Mouse (Mus musculus) ovary, postnatal 10 days (tissue): ENCODE measurements around the gene Hist1h2ao.
"Not testable (repeated sequence)": the region's sequence is repeated elsewhere in the genome, so short reads cannot be mapped to it uniquely, and the experiment has no call there.

Experiments used
- DNase-seq: peaks from one replicate; pipeline ENCODE4 v3.0.0; 2022; ENCODE audit warnings: low spot score

Gene Hist1h2ao

DNA sequence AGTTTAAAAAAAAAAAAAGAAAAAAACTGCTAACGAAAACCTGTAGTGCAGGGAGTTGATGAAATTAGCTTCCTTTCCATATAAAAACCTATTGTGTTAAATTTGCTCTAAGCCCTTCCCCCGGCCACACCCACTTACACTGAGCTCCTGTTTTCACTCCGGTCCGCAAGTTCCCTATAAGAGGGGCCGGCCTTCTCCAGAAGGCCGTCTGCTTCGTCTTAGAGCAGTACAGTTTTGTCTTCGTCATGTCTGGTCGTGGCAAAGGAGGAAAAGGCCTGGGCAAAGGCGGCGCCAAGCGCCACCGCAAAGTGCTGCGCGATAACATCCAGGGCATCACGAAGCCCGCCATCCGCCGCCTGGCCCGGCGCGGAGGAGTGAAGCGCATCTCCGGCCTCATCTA, 1.3 kb downstream of the Hist1h2ao start, which contains the start of gene Hist1h4m:
TSS of gene Hist1h4m (plus strand) at position 208 of the 400 bp plus-strand sequence.
- not testable (repeated sequence) for DNase-seq

- not testable (repeated sequence) for DNase-seq
Observed at GRCm38 (mm10) chr13:21812092-21812491, 1.8 kb downstream of the Hist1h2ao start.

- DNase-seq = not testable (repeated sequence)
Observed at GRCm38 (mm10) chr13:21820082-21820890, 10.0 kb downstream of the Hist1h2ao start.

- DNase-seq = no peak
Observed at GRCm38 (mm10) chr13:21828511-21828910, 18.2 kb downstream of the Hist1h2ao start.

DNA sequence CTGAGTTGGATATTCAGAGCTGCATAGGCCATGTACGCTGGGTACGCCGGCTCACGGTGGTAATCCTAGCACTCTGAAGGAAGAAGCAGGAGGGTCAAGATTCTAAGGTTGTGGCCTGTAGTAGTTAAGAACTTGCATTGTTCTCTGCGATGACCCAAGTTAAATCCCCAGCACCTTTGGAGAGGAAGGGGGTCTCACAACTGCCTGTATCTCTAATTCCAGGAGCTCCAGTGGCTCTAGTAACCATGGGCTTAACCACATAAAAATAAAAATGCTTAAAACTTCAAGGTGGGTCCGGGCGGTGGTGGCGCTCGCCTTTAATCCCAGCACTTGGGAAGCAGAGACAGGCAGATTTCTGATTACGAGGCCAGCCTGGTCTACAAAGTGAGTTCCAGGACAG, 20.1 kb downstream of the Hist1h2ao start:
- DNase-seq = no peak

DNA sequence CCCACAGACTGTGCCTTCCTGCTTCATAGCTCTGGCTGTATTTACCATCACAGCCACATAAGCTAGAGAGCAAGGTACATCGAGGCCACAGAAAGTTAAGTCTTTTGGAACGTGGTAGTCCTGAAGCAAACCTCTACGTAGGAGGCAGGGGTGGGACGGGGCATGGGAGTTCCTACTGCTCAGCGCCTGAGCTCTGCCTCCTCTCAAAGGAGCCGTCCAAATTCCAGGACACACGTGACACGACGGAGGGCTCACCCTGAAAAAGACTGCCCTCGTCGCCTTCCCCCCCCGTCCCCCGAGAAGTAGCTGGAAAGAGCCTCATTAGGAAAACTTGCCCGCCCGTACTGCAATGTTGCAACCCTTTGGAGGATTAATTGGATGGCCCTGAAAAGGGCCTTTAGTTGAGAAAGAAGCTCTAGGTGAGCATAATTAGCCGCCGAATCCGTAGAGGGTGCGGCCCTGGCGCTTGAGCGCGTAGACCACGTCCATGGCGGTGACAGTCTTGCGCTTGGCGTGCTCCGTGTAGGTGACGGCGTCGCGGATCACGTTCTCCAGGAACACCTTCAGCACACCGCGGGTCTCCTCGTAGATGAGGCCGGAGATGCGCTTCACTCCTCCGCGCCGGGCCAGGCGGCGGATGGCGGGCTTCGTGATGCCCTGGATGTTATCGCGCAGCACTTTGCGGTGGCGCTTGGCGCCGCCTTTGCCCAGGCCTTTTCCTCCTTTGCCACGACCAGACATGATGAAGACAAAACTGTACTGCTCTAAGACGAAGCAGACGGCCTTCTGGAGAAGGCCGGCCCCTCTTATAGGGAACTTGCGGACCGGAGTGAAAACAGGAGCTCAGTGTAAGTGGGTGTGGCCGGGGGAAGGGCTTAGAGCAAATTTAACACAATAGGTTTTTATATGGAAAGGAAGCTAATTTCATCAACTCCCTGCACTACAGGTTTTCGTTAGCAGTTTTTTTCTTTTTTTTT, 21.4 kb downstream of the Hist1h2ao start, which contains the start of gene Hist1h4n:
TSS of gene Hist1h4n (minus strand) at position 779 of the 977 bp plus-strand sequence.
- not testable (repeated sequence) for DNase-seq

DNA sequence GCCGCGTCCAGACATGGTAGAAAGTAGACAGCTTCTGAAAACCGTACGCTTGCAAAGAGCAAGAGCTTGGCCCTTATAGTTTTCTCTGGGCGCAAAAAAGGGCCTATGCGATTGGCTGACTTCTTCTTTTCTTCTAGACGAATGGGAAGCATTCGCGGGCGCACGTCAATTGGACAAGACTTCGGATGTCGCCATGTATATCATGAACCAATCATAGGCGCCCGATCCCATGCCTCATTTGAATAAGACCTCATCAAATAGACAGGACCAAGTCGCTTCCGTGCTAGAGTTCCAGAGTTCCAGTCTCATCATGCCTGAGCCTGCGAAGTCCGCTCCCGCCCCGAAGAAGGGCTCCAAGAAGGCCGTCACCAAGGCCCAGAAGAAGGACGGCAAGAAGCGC, 23.2 kb downstream of the Hist1h2ao start, which contains the start of the genes Hist1h2ap and Hist1h2br:
TSS of gene Hist1h2ap (minus strand) at position 47 of the 400 bp plus-strand sequence.
TSS of gene Hist1h2br (plus strand) at position 283 of the 400 bp plus-strand sequence.
- not testable (repeated sequence) for DNase-seq

- DNase-seq = not testable (repeated sequence)
Observed at GRCm38 (mm10) chr13:21840508-21840907, 30.2 kb downstream of the Hist1h2ao start.

DNA sequence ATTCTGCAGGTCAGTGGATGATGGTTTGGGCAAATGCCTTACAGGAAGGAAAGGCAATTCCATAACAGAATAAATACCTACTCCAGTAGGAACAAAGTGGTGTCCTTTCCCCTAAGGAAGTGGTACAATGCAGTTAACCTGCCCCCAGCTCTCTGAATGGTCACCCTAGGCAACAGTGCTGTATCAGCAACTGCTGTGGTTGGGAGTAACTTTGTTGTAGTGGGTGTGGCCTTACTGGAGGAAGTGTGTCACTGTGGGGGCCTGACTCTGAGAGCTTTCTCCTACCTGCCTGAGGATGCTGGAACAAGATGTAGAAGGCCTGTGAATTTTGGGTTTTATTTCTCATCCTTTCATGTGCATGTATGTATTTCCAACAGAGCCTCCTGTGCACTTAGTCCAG, 36.1 kb downstream of the Hist1h2ao start:
- not testable (repeated sequence) for DNase-seq

DNA sequence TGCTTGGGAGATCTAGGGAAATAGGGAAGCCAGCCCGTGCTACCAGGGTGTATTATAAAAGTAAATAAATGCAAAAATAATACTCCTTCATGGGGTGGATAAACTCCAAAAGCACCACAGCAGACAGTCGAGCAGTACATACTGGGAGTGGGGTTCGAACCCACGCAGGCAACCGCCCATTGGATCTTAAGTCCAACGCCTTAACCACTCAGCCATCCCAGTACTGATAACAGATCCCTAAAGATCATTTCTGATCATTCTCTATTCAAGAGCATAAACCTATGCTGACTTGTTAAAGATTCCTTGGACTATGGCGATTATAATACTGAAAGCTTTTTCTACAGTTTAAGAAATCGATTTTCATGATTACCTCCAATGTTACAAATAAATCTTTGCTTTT, 37.6 kb downstream of the Hist1h2ao start:
- DNase-seq = no peak

DNA sequence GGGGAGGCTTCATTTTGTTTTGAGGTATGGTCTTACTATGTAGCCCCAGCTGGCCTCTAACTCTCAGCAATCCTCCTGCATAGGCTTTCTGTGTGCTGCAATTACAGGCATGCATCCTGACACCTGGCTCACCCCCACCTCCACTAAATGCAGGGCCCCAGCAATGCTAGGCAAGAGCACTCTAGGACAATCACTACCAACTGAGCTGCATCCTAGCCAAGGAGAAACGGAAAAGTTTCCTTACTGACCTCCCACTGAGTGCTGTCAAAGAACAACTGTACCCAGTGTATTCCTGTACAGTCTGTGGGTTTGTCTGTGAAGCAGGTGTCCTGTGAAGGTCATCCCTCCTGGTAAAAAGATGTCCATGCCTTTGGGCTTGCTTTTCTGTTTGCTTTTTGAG, 40.4 kb downstream of the Hist1h2ao start:
- not testable (repeated sequence) for DNase-seq

DNA sequence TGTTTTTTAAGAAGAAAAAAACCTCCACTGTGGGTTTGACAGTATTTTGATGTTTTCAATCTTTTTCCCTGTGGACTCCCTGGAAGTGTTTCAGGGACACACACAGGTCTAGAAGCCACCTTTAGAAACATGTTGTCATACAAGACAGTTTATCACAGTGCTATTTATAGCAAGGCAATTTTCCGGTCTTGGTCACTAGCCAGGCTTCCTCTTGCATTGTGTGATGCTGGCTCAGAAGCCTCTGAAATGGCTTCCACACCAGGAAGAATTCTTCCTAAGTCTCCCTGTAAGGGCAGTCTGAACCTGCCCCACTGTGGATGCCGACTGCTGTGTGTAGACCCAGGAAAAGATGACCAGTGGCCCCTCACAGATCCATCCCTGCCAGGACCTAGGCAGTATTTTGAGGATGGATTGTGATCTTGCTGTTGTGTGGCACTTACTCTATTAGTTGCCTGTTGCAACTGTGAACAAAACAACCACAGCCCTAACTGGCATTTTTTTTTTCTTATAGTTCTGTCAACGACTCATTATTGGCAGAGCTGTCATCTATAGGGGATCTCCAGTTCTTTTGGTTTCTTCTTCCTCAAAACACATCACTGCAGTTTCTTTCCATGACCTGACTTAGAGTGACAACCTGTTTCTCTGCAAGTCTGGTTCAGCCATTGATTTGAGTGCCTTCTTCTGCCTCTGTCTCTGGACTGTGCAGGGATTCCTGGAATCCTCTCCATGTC, 42.1 kb downstream of the Hist1h2ao start:
- no peak for DNase-seq

DNA sequence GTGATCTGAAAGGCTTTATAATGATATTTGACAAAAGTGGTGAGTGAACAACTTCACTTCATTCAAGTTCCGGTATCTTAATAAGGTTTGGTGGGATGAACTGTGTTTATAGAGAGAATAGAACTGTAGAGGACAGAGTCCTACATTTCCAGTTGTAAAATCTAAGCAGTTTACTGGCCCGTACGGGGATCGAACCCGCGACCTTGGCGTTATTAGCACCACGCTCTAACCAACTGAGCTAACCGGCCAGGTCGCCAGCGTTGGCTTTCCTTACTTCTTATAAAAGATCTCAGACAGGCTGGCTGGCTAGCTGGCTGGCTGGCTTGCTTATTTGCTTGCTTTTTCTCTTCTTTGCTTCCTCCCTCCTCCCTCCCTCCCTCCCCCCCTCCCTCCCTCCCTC, 44.9 kb downstream of the Hist1h2ao start:
- peak; percentile 18 for DNase-seq

DNA sequence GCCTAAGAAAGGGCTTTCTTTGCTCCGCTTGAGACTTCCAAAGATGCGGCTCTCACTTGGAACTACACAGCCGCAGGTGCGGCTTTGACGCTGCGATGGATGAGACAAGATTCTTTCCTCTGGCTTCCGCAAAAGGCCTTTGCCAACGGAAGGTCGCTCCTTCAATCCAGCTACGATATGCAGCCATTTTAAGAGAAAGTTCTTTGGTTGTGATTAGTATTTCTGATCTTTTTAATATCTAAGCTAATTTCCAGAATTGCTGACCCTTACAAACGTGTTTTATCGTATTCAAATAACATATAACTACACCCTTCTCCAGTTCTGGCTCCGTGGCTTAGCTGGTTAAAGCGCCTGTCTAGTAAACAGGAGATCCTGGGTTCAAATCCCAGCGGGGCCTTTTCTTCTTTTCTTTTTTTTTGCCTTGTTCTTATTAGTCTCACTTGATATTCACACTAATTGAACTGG, 45.5 kb downstream of the Hist1h2ao start:
- DNase-seq = no peak
